Mouse (Mus musculus) midbrain, embryonic 12.5 days (tissue): ENCODE data around the gene Acta1. TPM values are rescaled to one million over a fixed set of nuclear protein-coding genes. Genes with fewer than 3 reads are reported as not detected.

Experiments used
- ATAC-seq: fragments of 200-750 bp; cut with Nextera tagmentation; 2 replicates; pipeline ENCODE4 v1.8.0; 2017; ENCODE audit warnings: low read depth, moderate TSS enrichment, moderate library complexity; ENCODE audit not compliant: low FRiP score
- H3K27ac ChIP-seq: fragments of 300-500 bp; sonication (generic); replicated peaks from 2 replicates; pipeline ENCODE4 v1.5.1; 2016; ENCODE audit warnings: mild to moderate bottlenecking
- H3K27me3 ChIP-seq: fragments of 300-500 bp; sonication (generic); 2 replicates; pipeline ENCODE4 v1.6.1; 2016; ENCODE audit warnings: mild to moderate bottlenecking
- H3K36me3 ChIP-seq: fragments of 300-500 bp; sonication (generic); 2 replicates; pipeline ENCODE4 v1.6.1; 2016
- H3K4me1 ChIP-seq: fragments of 300-500 bp; sonication (generic); 2 replicates; pipeline ENCODE4 v1.6.1; 2016
- H3K4me2 ChIP-seq: fragments of 300-500 bp; sonication (generic); replicated peaks from 2 replicates; pipeline ENCODE4 v1.6.1; 2016; ENCODE audit warnings: mild to moderate bottlenecking, moderate library complexity
- H3K4me3 ChIP-seq: fragments of 300-500 bp; sonication (generic); 2 replicates; pipeline ENCODE4 v1.5.1; 2016; ENCODE audit warnings: mild to moderate bottlenecking
- H3K9ac ChIP-seq: fragments of 300-500 bp; sonication (generic); replicated peaks from 2 replicates; pipeline ENCODE4 v1.6.1; 2016; ENCODE audit warnings: mild to moderate bottlenecking, moderate library complexity
- H3K9me3 ChIP-seq: fragments of 300-500 bp; sonication (generic); 2 replicates; pipeline ENCODE4 v1.6.1; 2016; ENCODE audit warnings: mild to moderate bottlenecking
- WGBS: fragments of 180-500 bp; shearing (Covaris S2); methylation state at CpG from one replicate; pipeline ENCODE4 v1.1.7; 2016; 5-methylcytosine and 5-hydroxymethylcytosine counted together
- polyA plus RNA-seq: library from polyadenylated mRNA; unstranded; fragments of >200 nt; fragmentation: Nextera tagmentation; extraction: Ambion mirVana; gene quantifications from 2 replicates; pipeline ENCODE4 v1.2.1, GENCODE M21; 2016

Gene Acta1
- 0.88 and 1.2 TPM in 2 replicates for polyA plus RNA-seq

DNA sequence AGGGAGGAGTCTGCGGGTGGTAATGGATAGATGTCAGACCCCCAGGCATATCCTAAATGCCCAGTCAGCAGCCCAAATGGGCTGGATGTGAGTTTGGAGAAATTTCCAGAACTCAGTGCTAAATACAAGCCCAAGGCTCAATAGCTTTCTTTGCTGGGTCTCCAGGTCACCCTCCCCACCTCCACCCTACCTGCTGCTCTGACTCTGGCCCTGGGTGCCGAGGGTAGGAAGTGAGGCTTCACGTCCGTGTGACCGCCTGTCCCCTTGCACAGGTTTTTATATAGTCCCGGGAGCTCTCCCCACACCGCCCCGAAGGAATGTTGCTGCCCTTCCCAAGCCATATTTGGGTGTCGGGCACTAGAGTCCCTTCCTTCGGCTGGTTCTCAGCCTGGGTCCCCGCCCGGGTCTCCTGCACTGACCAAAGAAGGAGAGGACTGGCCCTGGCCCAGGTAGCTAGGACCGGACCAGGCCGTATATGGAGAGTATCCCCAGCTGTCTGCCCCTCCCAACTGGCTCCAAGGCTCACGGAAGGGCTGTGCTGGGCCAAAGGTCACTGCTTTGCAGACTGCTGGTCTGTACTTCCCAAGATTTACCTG is at the start of gene Acta1:
Gene Acta1, minus strand, starts transcription at position 250 of the 596 bp plus-strand sequence.
- Histone ChIP-seq H3K4me3 (no peak within 1 kb of the TSS), H3K9ac (no peak within 1 kb of the TSS), H3K36me3 (0 out of 2 replicates have a peak, but pooled peaks cover 10% of the 10 kb centered on the region), H3K4me1 (peaks cover 19% of the 10 kb centered on the region), H3K9me3 (no peaks in the 10 kb centered on the region), H3K4me2 (no peak within 1 kb of the TSS), H3K27ac (no peak within 1 kb of the TSS), H3K27me3 (peaks cover 75% of the 10 kb centered on the region)
- no peak for ATAC-seq
- 28% methylated on average over 15 of the region's 15 CpGs for WGBS

DNA sequence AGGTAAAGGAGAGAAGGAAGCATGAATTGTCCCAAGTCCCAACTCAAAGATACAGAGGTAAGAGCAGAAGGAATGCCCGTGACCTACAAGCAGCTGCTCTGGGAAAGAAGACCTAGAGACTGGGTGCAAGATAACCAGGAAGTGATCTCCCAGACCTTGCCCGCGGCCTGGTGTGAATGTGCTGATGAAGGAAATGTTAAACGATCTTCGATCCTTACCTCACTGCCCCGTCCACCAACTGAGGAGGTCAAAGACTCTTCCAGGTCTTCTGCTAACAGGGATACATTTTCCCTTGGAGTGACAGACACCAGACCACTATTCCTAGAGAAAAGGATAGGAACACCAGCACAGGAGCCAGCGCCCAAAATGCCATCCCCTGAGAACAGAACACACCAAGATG is 34.5 kb upstream of the Acta1 start:
- H3K27ac ChIP-seq, result no peak overlapping the region
- no peak overlapping the region for H3K4me3 ChIP-seq
- no peaks in the 10 kb centered on the region for H3K4me1 ChIP-seq
- H3K36me3 ChIP-seq, result peaks cover 81% of the 10 kb centered on the region
- H3K27me3 ChIP-seq, result no peaks in the 10 kb centered on the region
- H3K9ac ChIP-seq, result no peak overlapping the region
- WGBS, result 95% methylated on average over 7 of the region's 7 CpGs
- ATAC-seq, result no peak
- H3K4me2 ChIP-seq, result no peak overlapping the region
- no peaks in the 10 kb centered on the region for H3K9me3 ChIP-seq

DNA sequence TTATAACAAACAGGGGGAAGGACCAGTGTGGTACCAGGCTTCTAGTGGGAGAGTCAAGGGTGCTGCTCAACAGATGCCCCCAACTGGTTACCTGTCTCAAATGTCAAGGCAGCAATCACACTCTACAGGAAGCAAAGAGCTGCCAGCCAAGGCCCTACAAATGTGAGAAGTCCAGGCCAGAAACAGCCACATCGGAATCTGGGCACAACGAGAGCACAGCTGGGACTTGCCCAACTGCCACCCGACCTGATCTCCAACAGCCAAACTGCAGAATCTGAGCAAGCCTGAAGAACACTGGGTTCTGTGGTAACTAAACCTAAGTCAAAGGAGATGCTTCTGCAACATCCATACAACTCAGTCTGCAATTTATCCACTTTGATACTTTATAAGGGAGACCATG is 31.1 kb upstream of the Acta1 start:
- H3K4me2 ChIP-seq, result no peak overlapping the region

DNA sequence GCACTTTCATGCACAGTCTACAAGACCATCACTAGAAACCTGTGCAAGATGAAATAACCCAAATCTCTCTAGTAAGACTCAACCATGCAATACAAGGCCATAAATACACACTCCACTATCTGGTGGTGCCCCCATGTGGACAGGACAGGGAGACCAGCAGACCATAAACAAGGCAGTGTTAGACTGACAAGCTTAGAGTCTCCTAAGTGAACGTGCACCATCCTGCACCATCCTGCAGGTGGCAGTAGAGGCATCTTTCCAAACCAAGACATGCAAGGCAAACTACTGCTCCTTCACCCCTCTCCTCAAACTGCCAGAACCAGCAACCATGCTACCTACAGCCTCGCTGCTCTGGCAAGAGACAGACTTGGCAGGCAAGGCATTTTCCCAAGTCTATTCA is 30.2 kb upstream of the Acta1 start:
- no peaks in the 10 kb centered on the region for H3K4me1 ChIP-seq
- peak; percentile 66; the same call in 1 of the 2 replicates for ATAC-seq
- H3K27ac ChIP-seq, result no peak overlapping the region
- H3K4me3 ChIP-seq, result no peak overlapping the region
- H3K9ac ChIP-seq, result no peak overlapping the region
- no peaks in the 10 kb centered on the region for H3K9me3 ChIP-seq
- no peaks in the 10 kb centered on the region for H3K27me3 ChIP-seq
- H3K36me3 ChIP-seq, result peaks cover 88% of the 10 kb centered on the region
- no peak overlapping the region for H3K4me2 ChIP-seq
- whole genome bisulfite sequencing, result 22% methylated on average over 2 of the region's 2 CpGs

More for the DNA sequence above, 31.1 kb upstream of the Acta1 start:
- Histone ChIP-seq H3K36me3 (peaks cover 88% of the 10 kb centered on the region), H3K9me3 (no peaks in the 10 kb centered on the region), H3K9ac (no peak overlapping the region), H3K4me3 (no peak overlapping the region), H3K27ac (no peak overlapping the region), H3K27me3 (no peaks in the 10 kb centered on the region), H3K4me1 (no peaks in the 10 kb centered on the region)
- ATAC-seq, result no peak
- WGBS, result 91% methylated on average over 3 of the region's 3 CpGs

DNA sequence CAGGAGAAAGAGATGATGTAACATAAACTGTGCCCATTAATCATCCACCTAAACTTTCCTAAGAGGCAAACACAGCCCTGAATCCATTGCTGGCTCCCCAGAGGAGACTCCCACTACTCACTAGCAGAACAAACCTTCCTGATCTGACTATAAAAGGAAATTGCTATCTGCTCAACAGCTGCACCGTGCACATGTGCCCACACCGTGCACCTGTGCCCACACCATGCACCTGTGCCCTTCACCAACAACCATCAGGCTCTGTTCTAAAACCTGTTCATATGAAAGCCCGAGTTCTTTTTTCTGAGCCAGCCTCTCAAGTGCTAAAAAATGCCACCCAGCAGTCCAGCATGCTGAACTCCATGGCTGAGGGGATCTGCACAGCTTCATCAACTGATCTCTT is 20.1 kb upstream of the Acta1 start:
- no peak overlapping the region for H3K27ac ChIP-seq
- H3K4me3 ChIP-seq, result no peak overlapping the region
- no peak overlapping the region for H3K9ac ChIP-seq
- H3K4me2 ChIP-seq, result no peak overlapping the region
- H3K4me1 ChIP-seq, result no peaks in the 10 kb centered on the region
- no peak for ATAC-seq
- H3K36me3 ChIP-seq, result peaks cover 94% of the 10 kb centered on the region
- no peaks in the 10 kb centered on the region for H3K9me3 ChIP-seq
- H3K27me3 ChIP-seq, result no peaks in the 10 kb centered on the region
- WGBS, result 97% methylated on average over 3 of the region's 3 CpGs

DNA sequence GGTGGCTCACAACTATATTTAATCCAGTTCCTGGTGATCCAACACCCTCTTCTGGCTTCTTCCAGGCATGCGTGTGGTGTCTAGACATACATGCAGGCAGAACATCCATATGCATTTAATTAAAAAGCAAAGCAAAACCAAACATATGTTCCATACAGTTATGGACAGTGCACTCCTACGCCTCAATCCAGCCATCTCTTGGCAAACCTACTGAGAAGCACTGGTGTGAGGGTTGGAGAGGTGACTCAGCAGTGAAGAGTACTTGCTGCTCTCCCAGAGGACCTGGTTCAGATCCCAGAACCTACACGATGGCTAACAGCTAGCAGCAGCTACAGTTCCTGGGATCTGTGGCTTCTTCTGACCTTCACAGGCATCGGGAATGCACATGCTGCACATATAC is 17.7 kb upstream of the Acta1 start:
- Histone ChIP-seq H3K4me2 (no peak overlapping the region), H3K4me1 (no peaks in the 10 kb centered on the region), H3K9ac (no peak overlapping the region), H3K27ac (no peak overlapping the region), H3K9me3 (no peaks in the 10 kb centered on the region), H3K4me3 (no peak overlapping the region), H3K27me3 (no peaks in the 10 kb centered on the region), H3K36me3 (peaks cover 89% of the 10 kb centered on the region)
- ATAC-seq, result no peak
- WGBS, result 91% methylated on average over 4 of the region's 4 CpGs

DNA sequence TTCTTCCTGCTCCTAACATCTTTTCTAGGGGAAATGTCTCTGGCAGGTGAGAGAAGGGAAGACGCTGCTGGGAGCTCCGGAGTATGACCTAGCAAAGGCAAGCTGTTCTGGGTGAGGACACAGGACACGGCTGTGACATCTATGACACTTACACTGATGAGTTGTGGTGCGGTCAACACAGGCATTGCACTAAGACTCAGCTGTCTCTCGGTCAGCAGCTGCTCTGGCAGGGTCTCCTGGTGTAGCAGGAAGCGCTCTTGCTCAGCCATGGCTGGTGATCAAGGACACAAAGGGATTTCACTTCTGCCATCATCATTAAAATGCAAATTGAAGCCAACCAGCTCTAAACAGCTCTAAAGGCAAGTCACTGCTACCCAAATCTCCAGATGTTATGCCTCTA is 13.1 kb upstream of the Acta1 start:
- Histone ChIP-seq H3K4me3 (no peak overlapping the region), H3K4me2 (no peak overlapping the region), H3K4me1 (no peaks in the 10 kb centered on the region), H3K36me3 (peaks cover 85% of the 10 kb centered on the region), H3K27me3 (no peaks in the 10 kb centered on the region), H3K9ac (no peak overlapping the region), H3K9me3 (no peaks in the 10 kb centered on the region), H3K27ac (no peak overlapping the region)
- ATAC-seq, result no peak
- WGBS, result 91% methylated on average over 6 of the region's 6 CpGs

DNA sequence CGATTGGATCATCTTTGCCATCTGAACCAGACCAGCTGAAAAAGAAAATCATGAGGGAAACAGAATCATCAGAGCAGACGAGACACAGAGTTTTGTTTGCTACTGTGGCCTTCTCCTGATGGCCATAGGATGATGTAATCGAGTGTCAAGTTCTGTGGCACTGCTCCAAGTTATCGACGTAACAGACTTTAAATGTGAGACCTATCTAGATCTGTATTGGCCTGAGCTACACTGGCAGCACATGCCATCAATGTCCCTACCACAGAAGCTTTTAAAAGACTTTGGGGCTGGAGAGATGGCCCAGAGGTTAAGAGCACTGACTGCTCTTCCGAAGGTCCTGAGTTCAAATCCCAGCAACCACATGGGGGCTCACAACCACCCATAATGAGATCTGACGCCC is 8.1 kb upstream of the Acta1 start:
- no peak for ATAC-seq
- no peak overlapping the region for H3K9ac ChIP-seq
- no peak overlapping the region for H3K27ac ChIP-seq
- H3K27me3 ChIP-seq, result no peaks in the 10 kb centered on the region
- 90% methylated on average over 7 of the region's 7 CpGs for WGBS
- peaks cover 79% of the 10 kb centered on the region for H3K36me3 ChIP-seq
- H3K4me3 ChIP-seq, result no peak overlapping the region
- no peaks in the 10 kb centered on the region for H3K4me1 ChIP-seq
- no peaks in the 10 kb centered on the region for H3K9me3 ChIP-seq
- no peak overlapping the region for H3K4me2 ChIP-seq

DNA sequence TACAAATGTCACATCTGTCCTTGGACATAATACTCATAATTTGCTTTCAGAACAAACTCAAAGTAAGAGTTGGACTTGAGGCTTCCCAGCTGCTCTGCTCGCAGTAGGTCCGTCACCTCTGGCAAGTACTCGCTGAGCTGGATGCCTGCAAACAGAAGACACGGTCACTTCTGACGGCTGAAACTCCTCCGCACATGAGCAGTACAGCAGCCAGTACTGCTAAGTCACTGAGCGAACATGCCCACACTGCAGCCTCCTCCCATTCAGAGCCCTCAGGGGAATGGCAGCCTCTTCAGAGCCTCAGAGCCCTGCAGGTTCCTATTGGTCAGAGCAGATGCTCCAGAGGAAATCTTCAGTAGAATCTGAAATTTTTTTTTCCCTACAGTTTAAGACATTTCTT is 4.8 kb upstream of the Acta1 start:
- Histone ChIP-seq H3K27me3 (peaks cover 28% of the 10 kb centered on the region), H3K9me3 (no peaks in the 10 kb centered on the region), H3K27ac (no peak overlapping the region), H3K4me1 (no peaks in the 10 kb centered on the region), H3K4me2 (no peak overlapping the region), H3K9ac (no peak overlapping the region), H3K36me3 (peaks cover 53% of the 10 kb centered on the region), H3K4me3 (no peak overlapping the region)
- no peak for ATAC-seq
- 91% methylated on average over 7 of the region's 7 CpGs for WGBS

DNA sequence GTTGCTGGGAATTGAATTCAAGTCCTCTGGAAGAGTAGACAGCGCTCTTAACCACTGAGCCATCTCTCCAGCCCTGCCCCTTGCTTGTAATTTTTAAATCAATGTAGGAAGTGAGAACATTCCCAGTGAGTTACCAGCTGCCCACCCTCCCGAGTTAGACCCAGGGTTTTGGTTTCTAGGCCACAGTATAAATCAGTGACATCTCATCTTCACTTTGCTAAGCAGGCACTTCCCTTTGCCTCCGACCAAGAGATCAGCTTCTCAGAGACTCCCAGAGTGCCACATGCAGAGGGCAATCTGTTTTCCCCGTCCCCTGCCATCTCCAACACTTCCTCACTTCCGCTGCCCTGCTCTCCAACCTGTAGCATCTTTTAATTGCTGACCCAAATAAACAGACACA is 4.0 kb upstream of the Acta1 start:
- no peak overlapping the region for H3K4me3 ChIP-seq
- 87% methylated on average over 5 of the region's 5 CpGs for WGBS

DNA sequence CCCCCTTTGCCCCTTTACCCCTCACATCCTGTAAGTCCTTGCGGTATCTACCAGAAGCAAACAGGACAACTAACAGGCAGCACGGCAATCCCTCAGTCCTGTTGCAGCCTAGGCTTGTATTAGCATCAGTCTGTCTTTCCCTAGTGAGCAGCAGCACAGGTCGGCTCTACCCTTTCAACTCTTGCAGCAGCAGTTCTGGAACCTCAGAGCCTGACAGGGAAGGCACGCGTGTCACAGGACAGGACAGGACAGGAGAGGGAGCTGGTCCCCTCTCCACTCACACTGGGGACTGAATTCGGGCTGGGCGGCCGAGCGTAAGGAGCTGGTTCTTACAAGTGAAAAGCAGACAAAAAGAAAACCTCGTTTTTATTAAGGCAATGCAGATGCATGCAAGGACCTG is 2.2 kb upstream of the Acta1 start:
- WGBS, result 49% methylated on average over 10 of the region's 10 CpGs
- Histone ChIP-seq H3K9me3 (no peaks in the 10 kb centered on the region), H3K9ac (no peak overlapping the region), H3K36me3 (peaks cover 27% of the 10 kb centered on the region), H3K4me2 (no peak overlapping the region), H3K27me3 (peaks cover 53% of the 10 kb centered on the region), H3K27ac (no peak overlapping the region), H3K4me1 (peaks cover 12% of the 10 kb centered on the region), H3K4me3 (no peak overlapping the region)
- no peak for ATAC-seq

More for the DNA sequence above, 4.0 kb upstream of the Acta1 start:
- no peaks in the 10 kb centered on the region for H3K9me3 ChIP-seq
- H3K36me3 ChIP-seq, result peaks cover 45% of the 10 kb centered on the region
- H3K27ac ChIP-seq, result no peak overlapping the region
- no peak for ATAC-seq
- H3K9ac ChIP-seq, result no peak overlapping the region
- H3K4me2 ChIP-seq, result no peak overlapping the region
- H3K4me1 ChIP-seq, result no peaks in the 10 kb centered on the region
- peaks cover 35% of the 10 kb centered on the region for H3K27me3 ChIP-seq

DNA sequence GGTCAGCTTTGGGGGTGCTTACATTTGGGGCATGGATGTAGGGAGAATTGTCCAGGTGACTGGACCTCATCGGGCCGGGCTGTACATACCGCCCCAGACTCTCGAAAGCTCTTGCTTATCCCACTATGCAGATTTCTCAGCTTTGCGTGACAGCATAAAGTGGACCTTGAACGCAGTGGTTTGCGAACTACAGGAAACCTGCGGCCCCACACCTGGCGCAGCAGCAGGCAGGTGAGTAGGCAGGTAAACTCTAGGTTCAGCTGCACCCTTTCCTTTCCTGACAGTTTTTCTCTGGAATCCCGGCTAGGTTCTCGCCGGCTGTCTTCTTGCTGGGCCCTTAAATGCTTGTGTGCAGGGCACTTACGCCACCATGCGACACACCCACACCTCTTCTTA is 1.8 kb upstream of the Acta1 start:
- peaks cover 23% of the 10 kb centered on the region for H3K36me3 ChIP-seq
- no peaks in the 10 kb centered on the region for H3K9me3 ChIP-seq
- H3K4me3 ChIP-seq, result no peak overlapping the region
- 70% methylated on average over 14 of the region's 14 CpGs for WGBS
- peaks cover 16% of the 10 kb centered on the region for H3K4me1 ChIP-seq
- peaks cover 58% of the 10 kb centered on the region for H3K27me3 ChIP-seq
- H3K4me2 ChIP-seq, result no peak overlapping the region
- no peak overlapping the region for H3K27ac ChIP-seq
- no peak overlapping the region for H3K9ac ChIP-seq
- no peak for ATAC-seq
